Mouse (Mus musculus) C2C12 (cell line): Measurements from ENCODE around the gene Plch1. TPM values are rescaled to one million over a fixed set of nuclear protein-coding genes. Genes with fewer than 3 reads are reported as not detected.

Source experiments
- H3K27me3 ChIP-seq: one replicate; pipeline ENCODE4 v1.6.1; 2011; ENCODE audit not compliant: control insufficient read depth, insufficient read depth, insufficient read length
- H3K36me3 ChIP-seq: one replicate; pipeline ENCODE4 v1.6.1; 2011; ENCODE audit not compliant: control insufficient read depth, insufficient read depth
- H3K4me3 ChIP-seq: one replicate; pipeline ENCODE4 v1.5.1; 2011; ENCODE audit warnings: mild to moderate bottlenecking, control low read depth; ENCODE audit not compliant: poor library complexity, insufficient read depth, severe bottlenecking
- H3K79me2 ChIP-seq: one replicate; pipeline ENCODE4 v1.6.1; 2011; ENCODE audit not compliant: control insufficient read depth, insufficient read depth
- H3K79me3 ChIP-seq: one replicate; pipeline ENCODE4 v1.6.1; 2011; ENCODE audit warnings: low read depth, control low read depth
- H3ac ChIP-seq: one replicate; pipeline ENCODE3; 2011; ENCODE audit warnings: low read depth; ENCODE audit not compliant: control insufficient read depth, insufficient read length
- CEBPB ChIP-seq: IDR thresholded peaks from one replicate; pipeline ENCODE4 v1.6.1; 2011; ENCODE audit warnings: low read depth, mild to moderate bottlenecking, control low read depth, moderate library complexity
- CTCF ChIP-seq: IDR thresholded peaks from one replicate; pipeline ENCODE4 v1.5.1; 2011; ENCODE audit not compliant: control insufficient read depth, insufficient read depth, insufficient read length
- FOSL1 ChIP-seq: IDR thresholded peaks from one replicate; pipeline ENCODE4 v1.8.0; 2011; ENCODE audit warnings: mild to moderate bottlenecking, low read length; ENCODE audit not compliant: poor library complexity, insufficient read depth, severe bottlenecking
- MAX ChIP-seq: IDR thresholded peaks from one replicate; pipeline ENCODE4 v1.6.1; 2011; ENCODE audit warnings: mild to moderate bottlenecking, control low read depth
- MYOD1 ChIP-seq: IDR thresholded peaks from one replicate; pipeline ENCODE4 v1.6.1; 2011; ENCODE audit warnings: low read depth; ENCODE audit not compliant: control insufficient read depth, insufficient read length
- MYOG ChIP-seq: IDR thresholded peaks from one replicate; pipeline ENCODE4 v1.6.1; 2011; ENCODE audit not compliant: control insufficient read depth, insufficient read length; ENCODE audit errors: extremely low read depth
- USF1 ChIP-seq: IDR thresholded peaks from one replicate; pipeline ENCODE4 v1.6.1; 2011; ENCODE audit warnings: low read depth, mild to moderate bottlenecking, control low read depth, moderate library complexity
- polyA plus RNA-seq: library from polyadenylated mRNA; unstranded; fragments of >200 nt; fragmentation: generic; extraction: Trizol; gene quantifications from one replicate; pipeline ENCODE4 v1.2.1, GENCODE M21; 2012; ENCODE audit warnings: missing spikeins

Plch1 gene
- polyA plus RNA-seq, 1 experiment, result not detected

GRCm38 (mm10) chr3:63852828-63853227 lies 46.4 kb downstream of the Plch1 start:
- H3K79me2 ChIP-seq, result no peaks in the 10 kb centered on the region
- no peaks in the 10 kb centered on the region for H3K27me3 ChIP-seq

GRCm38 (mm10) chr3:63851125-63851698 lies 48.1 kb downstream of the Plch1 start:
- H3K79me3 ChIP-seq, result no peaks in the 10 kb centered on the region
- H3ac ChIP-seq, result no peak overlapping the region
- TF ChIP-seq FOSL1 (no peak), MYOG (no peak), MAX (no peak), USF1 (no peak), CEBPB (no peak), CTCF (no peak), MYOD1 (no peak)
- H3K27me3 ChIP-seq, result no peaks in the 10 kb centered on the region
- H3K4me3 ChIP-seq, result no peak overlapping the region
- H3K36me3 ChIP-seq, result no peaks in the 10 kb centered on the region
- H3K79me2 ChIP-seq, result no peaks in the 10 kb centered on the region

More at GRCm38 (mm10) chr3:63852828-63853227, 46.4 kb downstream of the Plch1 start:
- no peak overlapping the region for H3ac ChIP-seq
- no peak overlapping the region for H3K4me3 ChIP-seq
- no peaks in the 10 kb centered on the region for H3K36me3 ChIP-seq
- no peaks in the 10 kb centered on the region for H3K79me3 ChIP-seq
- TF ChIP-seq FOSL1, result no peak
- TF ChIP-seq MAX, result no peak
- no peak for TF ChIP-seq CTCF
- TF ChIP-seq MYOG, result no peak
- no peak for TF ChIP-seq MYOD1
- TF ChIP-seq USF1, result no peak
- TF ChIP-seq CEBPB, result no peak

GRCm38 (mm10) chr3:63849765-63850346 lies 49.4 kb downstream of the Plch1 start:
- H3K79me2 ChIP-seq, result no peaks in the 10 kb centered on the region
- no peaks in the 10 kb centered on the region for H3K79me3 ChIP-seq
- H3ac ChIP-seq, result no peak overlapping the region
- H3K27me3 ChIP-seq, result no peaks in the 10 kb centered on the region
- H3K4me3 ChIP-seq, result no peak overlapping the region
- TF ChIP-seq CEBPB (no peak), USF1 (no peak), MYOG (no peak)
- no peaks in the 10 kb centered on the region for H3K36me3 ChIP-seq

- no peaks in the 10 kb centered on the region for H3K27me3 ChIP-seq
Measured at GRCm38 (mm10) chr3:63844141-63844540, 55.1 kb downstream of the Plch1 start.

GRCm38 (mm10) chr3:63842436-63842835 lies 56.8 kb downstream of the Plch1 start:
- Histone ChIP-seq H3K27me3 (no peaks in the 10 kb centered on the region), H3K4me3 (no peak overlapping the region), H3ac (no peak overlapping the region), H3K36me3 (no peaks in the 10 kb centered on the region), H3K79me3 (no peaks in the 10 kb centered on the region), H3K79me2 (no peaks in the 10 kb centered on the region)
- TF ChIP-seq CTCF, result no peak
- TF ChIP-seq USF1, result no peak
- TF ChIP-seq FOSL1, result no peak
- TF ChIP-seq MAX, result no peak
- TF ChIP-seq CEBPB, result no peak
- TF ChIP-seq MYOD1, result no peak
- TF ChIP-seq MYOG, result no peak

More at GRCm38 (mm10) chr3:63844141-63844540, 55.1 kb downstream of the Plch1 start:
- TF ChIP-seq MYOG (no peak), MAX (no peak), USF1 (no peak), CEBPB (no peak), MYOD1 (no peak), FOSL1 (no peak), CTCF (no peak)
- H3K4me3 ChIP-seq, result no peak overlapping the region
- no peaks in the 10 kb centered on the region for H3K79me3 ChIP-seq
- H3ac ChIP-seq, result no peak overlapping the region
- no peaks in the 10 kb centered on the region for H3K36me3 ChIP-seq
- no peaks in the 10 kb centered on the region for H3K79me2 ChIP-seq

- H3K79me3 ChIP-seq, result no peaks in the 10 kb centered on the region
- no peaks in the 10 kb centered on the region for H3K36me3 ChIP-seq
- TF ChIP-seq CTCF, result no peak
- no peak for TF ChIP-seq FOSL1
- no peak for TF ChIP-seq MYOG
- TF ChIP-seq CEBPB, result no peak
- TF ChIP-seq MAX, result no peak
- no peak for TF ChIP-seq USF1
- TF ChIP-seq MYOD1, result no peak
- no peak overlapping the region for H3ac ChIP-seq
- H3K27me3 ChIP-seq, result no peaks in the 10 kb centered on the region
- no peaks in the 10 kb centered on the region for H3K79me2 ChIP-seq
- no peak overlapping the region for H3K4me3 ChIP-seq
Measured at GRCm38 (mm10) chr3:63837750-63838149, 61.5 kb downstream of the Plch1 start.
